Mouse (Mus musculus): Measurements from ENCODE around the gene Msh3. TPM values are rescaled to one million over a fixed set of nuclear protein-coding genes. Genes with fewer than 3 reads are reported as not detected.

Gene Msh3
- polyA plus RNA-seq, 1 experiment from 2014 or later = 32.8 TPM

Other genes starting within 250 kb of the Msh3 start
- 0.23 and 0.48 TPM in 2 replicates for gene Rasgrf2, start 223.3 kb downstream of the Msh3 start, polyA plus RNA-seq (2014; fragmentation: Nextera tagmentation; extraction: Ambion mirVana)
- gene Gm20379, start 49.0 kb downstream of the Msh3 start, polyA plus RNA-seq (2014; fragmentation: Nextera tagmentation; extraction: Ambion mirVana) = 0.90 and 1.1 TPM in 2 replicates
- 30.1 and 31.3 TPM in 2 replicates for gene Dhfr, start 277 bp downstream of the Msh3 start, polyA plus RNA-seq (2014; fragmentation: Nextera tagmentation; extraction: Ambion mirVana)
- gene Ankrd34b, start 70.9 kb upstream of the Msh3 start, polyA plus RNA-seq (2014; fragmentation: Nextera tagmentation; extraction: Ambion mirVana) = 0.04 TPM in 1 of 2 replicates, not detected in the other
- gene Fam151b, start 129.0 kb upstream of the Msh3 start, polyA plus RNA-seq (2014; fragmentation: Nextera tagmentation; extraction: Ambion mirVana) = 0.19 TPM in 1 of 2 replicates, not detected in the other
- 6.6 TPM in 2 replicates for gene Zfyve16, start 175.9 kb upstream of the Msh3 start, polyA plus RNA-seq (2014; fragmentation: Nextera tagmentation; extraction: Ambion mirVana)
- gene Spz1, start 221.2 kb upstream of the Msh3 start, polyA plus RNA-seq (2014; fragmentation: Nextera tagmentation; extraction: Ambion mirVana) = not detected in 2 replicates